Mouse (Mus musculus): ENCODE data around the gene Pds5a. TPM values are rescaled to one million over a fixed set of nuclear protein-coding genes. Genes with fewer than 3 reads are reported as not detected.

The Pds5a gene
- total and polyA plus RNA-seq, 3 experiments, result 87.3 to 188 (median 88.0) TPM

- Histone ChIP-seq H3K79me2 (ENCODE audit: control insufficient read depth, insufficient read depth, low read length, poor library complexity) (peaks cover 80% of the 10 kb centered on the region), H3K4me1 (ENCODE audit: control insufficient read depth in 1 of 2, insufficient read depth in 2 of 2, low read length in 2 of 2) (peaks cover 13 to 19% of the 10 kb centered on the region in 2 experiments), H3K4me3 (ENCODE audit: control insufficient read depth in 1 of 2, insufficient read depth in 1 of 2, low read depth in 2 of 2, low read length in 2 of 2) (no peak overlapping the region), H3K9ac (ENCODE audit: control insufficient read depth, low read depth, low read length, poor library complexity, severe bottlenecking) (no peak overlapping the region), H3K27ac (ENCODE audit: control insufficient read depth, low read depth, low read length) (no peak overlapping the region), H3K9me3 (replicated peaks; ENCODE audit: insufficient read depth, low read length) (no peaks in the 10 kb centered on the region), H3K27me3 (ENCODE audit: control insufficient read depth in 1 of 2, insufficient read depth in 2 of 2, low read length in 2 of 2) (no peaks in the 10 kb centered on the region), H3K36me3 (ENCODE audit: control insufficient read depth in 1 of 2, insufficient read depth in 2 of 2, low read length in 2 of 2) (peaks cover 40 to 43% of the 10 kb centered on the region in 2 experiments)
- no peak for DNase-seq (ENCODE audit: low read depth, low spot score)
- TF ChIP-seq ZNF384 (IDR thresholded peaks at IDR 0.05; ENCODE audit: low read depth, low read length), result peak; percentile 60
- no peak for TF ChIP-seq NRF1 (IDR thresholded peaks at IDR 0.05; ENCODE audit: insufficient read depth, low read depth, low read length, poor library complexity, severe bottlenecking)
These were observed 5.1 kb downstream of the Pds5a start for GRCm38 (mm10) chr5:65693018-65693417.

GRCm38 (mm10) chr5:65688806-65689205, 9.3 kb downstream of the Pds5a start:
- Histone ChIP-seq H3K4me1 (ENCODE audit: control insufficient read depth in 1 of 2, insufficient read depth in 2 of 2, low read length in 2 of 2) (peaks cover under 1 to 2% of the 10 kb centered on the region in 2 experiments; a peak in 1 of 4 replicates), H3K27ac (ENCODE audit: control insufficient read depth, low read depth, low read length) (no peak overlapping the region), H3K9me3 (replicated peaks; ENCODE audit: insufficient read depth, low read length) (no peaks in the 10 kb centered on the region), H3K79me2 (ENCODE audit: control insufficient read depth, insufficient read depth, low read length, poor library complexity) (peaks cover 72% of the 10 kb centered on the region), H3K4me3 (ENCODE audit: control insufficient read depth in 1 of 2, insufficient read depth in 1 of 2, low read depth in 2 of 2, low read length in 2 of 2) (no peak overlapping the region), H3K9ac (ENCODE audit: control insufficient read depth, low read depth, low read length, poor library complexity, severe bottlenecking) (no peak overlapping the region), H3K36me3 (ENCODE audit: control insufficient read depth in 1 of 2, insufficient read depth in 2 of 2, low read length in 2 of 2) (peaks cover 18 to 56% of the 10 kb centered on the region in 2 experiments), H3K27me3 (ENCODE audit: control insufficient read depth in 1 of 2, insufficient read depth in 2 of 2, low read length in 2 of 2) (no peaks in the 10 kb centered on the region)
- TF ChIP-seq ELF1 (IDR thresholded peaks at IDR 0.05; ENCODE audit: low read depth, low read length) (no peak), ZC3H11A (IDR thresholded peaks at IDR 0.05; ENCODE audit: low read depth, low read length) (no peak), KAT2A (conservative IDR thresholded peaks at IDR 0.05; ENCODE audit: low read depth, low read length) (no peak), RAD21 (IDR thresholded peaks at IDR 0.05; ENCODE audit: low read depth, low read length) (no peak), HCFC1 (IDR thresholded peaks at IDR 0.05; ENCODE audit: low read depth, low read length) (no peak), MAFK (IDR thresholded peaks at IDR 0.05; ENCODE audit: borderline replicate concordance, low read depth, low read length) (no peak), USF1 (IDR thresholded peaks at IDR 0.05; ENCODE audit: low read depth, low read length) (no peak), EP300 (IDR thresholded peaks at IDR 0.05; ENCODE audit: low read depth in 1 of 2, low read length in 2 of 2) (no peak)
- no peak for DNase-seq (ENCODE audit: low read depth, low spot score)

GRCm38 (mm10) chr5:65686806-65687205, 11.3 kb downstream of the Pds5a start:
- no peaks in the 10 kb centered on the region for H3K27me3 ChIP-seq (ENCODE audit: control insufficient read depth in 1 of 2, insufficient read depth in 2 of 2, low read length in 2 of 2)
- peaks cover 5 to 53% of the 10 kb centered on the region in 2 experiments for H3K36me3 ChIP-seq (ENCODE audit: control insufficient read depth in 1 of 2, insufficient read depth in 2 of 2, low read length in 2 of 2)
- TF ChIP-seq MAX (IDR thresholded peaks at IDR 0.05; ENCODE audit: low read length) (no peak), CTCF (IDR thresholded peaks at IDR 0.05 in 2 of 3, conservative IDR thresholded peaks at IDR 0.05 in 1 of 3; ENCODE audit: control insufficient read depth in 1 of 3, insufficient read depth in 1 of 3, low read depth in 2 of 3, low read length in 3 of 3, poor library complexity in 1 of 3, severe bottlenecking in 1 of 3) (no peak), ZMIZ1 (IDR thresholded peaks at IDR 0.05; ENCODE audit: low read depth, low read length) (no peak), RCOR1 (IDR thresholded peaks at IDR 0.05; ENCODE audit: low read depth, low read length) (no peak), BHLHE40 (IDR thresholded peaks at IDR 0.05; ENCODE audit: borderline replicate concordance, low read depth, low read length) (no peak), POLR2AphosphoS2 (IDR thresholded peaks at IDR 0.05; ENCODE audit: low read length) (no peak), EP300 (IDR thresholded peaks at IDR 0.05; ENCODE audit: low read depth in 1 of 2, low read length in 2 of 2) (no peak), MAZ (IDR thresholded peaks at IDR 0.05; ENCODE audit: low read depth, low read length) (no peak), TCF12 (IDR thresholded peaks at IDR 0.05; ENCODE audit: low read depth, low read length) (no peak), ETS1 (IDR thresholded peaks at IDR 0.05; ENCODE audit: low read depth, low read length) (no peak), CHD2 (IDR thresholded peaks at IDR 0.05; ENCODE audit: low read length) (no peak), MEF2A (IDR thresholded peaks at IDR 0.05; ENCODE audit: extremely low read depth, insufficient replicate concordance, low read depth, low read length, poor library complexity, severe bottlenecking) (no peak), SMC3 (IDR thresholded peaks at IDR 0.05; ENCODE audit: low read depth, low read length) (no peak), NRF1 (IDR thresholded peaks at IDR 0.05; ENCODE audit: insufficient read depth, low read depth, low read length, poor library complexity, severe bottlenecking) (no peak), NELFE (IDR thresholded peaks at IDR 0.05; ENCODE audit: low read depth, low read length) (no peak), E2F4 (IDR thresholded peaks at IDR 0.05; ENCODE audit: borderline replicate concordance, low read depth, low read length) (no peak), GABPA (IDR thresholded peaks at IDR 0.05; ENCODE audit: low read depth, low read length) (no peak)
- DNase-seq (ENCODE audit: low read depth, low spot score), result no peak
- no peaks in the 10 kb centered on the region for H3K9me3 ChIP-seq (replicated peaks; ENCODE audit: insufficient read depth, low read length)
- no peak overlapping the region for H3K9ac ChIP-seq (ENCODE audit: control insufficient read depth, low read depth, low read length, poor library complexity, severe bottlenecking)
- no peak overlapping the region for H3K27ac ChIP-seq (ENCODE audit: control insufficient read depth, low read depth, low read length)
- H3K4me3 ChIP-seq (ENCODE audit: control insufficient read depth in 1 of 2, insufficient read depth in 1 of 2, low read depth in 2 of 2, low read length in 2 of 2), result no peak overlapping the region
- H3K4me1 ChIP-seq (ENCODE audit: control insufficient read depth in 1 of 2, insufficient read depth in 2 of 2, low read length in 2 of 2), result no peaks in the 10 kb centered on the region
- H3K79me2 ChIP-seq (ENCODE audit: control insufficient read depth, insufficient read depth, low read length, poor library complexity), result peaks cover 70% of the 10 kb centered on the region

Data from MEL (cell line).